Mouse (Mus musculus): Measurements from ENCODE around the gene Parp8. TPM values are rescaled to one million over a fixed set of nuclear protein-coding genes. Genes with fewer than 3 reads are reported as not detected.
"Not testable (repeated sequence)": the region's sequence is repeated elsewhere in the genome, so short reads cannot be mapped to it uniquely, and the experiment has no call there.

The Parp8 gene
- total and polyA plus RNA-seq, 3 experiments = not detected

DNA sequence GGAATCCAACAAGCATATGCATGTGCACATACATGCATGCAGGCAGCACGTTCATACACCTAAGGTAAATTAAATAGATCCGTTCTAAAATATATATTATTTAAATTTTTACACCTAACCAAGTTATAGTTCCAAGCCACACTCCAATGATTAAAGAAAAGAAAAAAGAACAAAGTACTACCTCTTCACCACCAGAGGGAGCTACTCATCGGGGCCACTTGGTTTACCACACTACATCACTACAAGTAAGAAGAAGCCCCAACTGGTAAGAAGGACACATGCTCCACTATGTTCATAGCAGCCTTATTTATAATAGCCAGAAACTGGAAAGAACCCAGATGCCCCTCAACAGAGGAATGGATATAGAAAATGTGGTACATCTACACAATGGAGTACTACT is 88.3 kb downstream of the Parp8 start:
- H3K4me2 ChIP-seq (ENCODE audit: insufficient read depth, low read depth, poor library complexity, severe bottlenecking); H3K27ac ChIP-seq (ENCODE audit: insufficient read depth, low read depth); H3K79me2 ChIP-seq (replicated peaks; ENCODE audit: control insufficient read depth, extremely low read depth, insufficient read depth, poor library complexity, severe bottlenecking); dilution Hi-C loops (cut with MboI; ENCODE audit: extremely low pct_ligation_motif_present, extremely low pct_unique_long_range_greater_than_20kb, low sequenced_read_pairs); H3K9ac ChIP-seq (ENCODE audit: insufficient read depth, low read depth); H3K36me3 ChIP-seq (replicated peaks in 1 of 2; ENCODE audit: control insufficient read depth in 1 of 2, insufficient read depth in 1 of 2, low read length in 1 of 2); in situ Hi-C loops (cut with MboI; ENCODE audit: low pct_ligation_motif_present, low pct_unique_long_range_greater_than_20kb, low sequenced_read_pairs); H3K4me1 ChIP-seq (ENCODE audit: control insufficient read depth in 1 of 2, insufficient read depth in 2 of 2); H3K4me3 ChIP-seq (replicated peaks in 1 of 3; ENCODE audit: low read depth in 2 of 3, low read length in 2 of 3, poor library complexity in 1 of 3); H3K27me3 ChIP-seq (replicated peaks); DNase-seq (ENCODE audit: extremely low read depth): not testable (repeated sequence)
- H3K9me3 ChIP-seq (replicated peaks; ENCODE audit: low read length) = peaks cover 44% of the 10 kb centered on the region
- TF ChIP-seq CTCF (conservative IDR thresholded peaks at IDR 0.05 in 1 of 2, IDR thresholded peaks at IDR 0.05 in 1 of 2; ENCODE audit: low read depth in 2 of 2, low read length in 2 of 2) = peak in 1 of 2 experiments; percentile 35; a peak in 2 of 4 replicates

DNA sequence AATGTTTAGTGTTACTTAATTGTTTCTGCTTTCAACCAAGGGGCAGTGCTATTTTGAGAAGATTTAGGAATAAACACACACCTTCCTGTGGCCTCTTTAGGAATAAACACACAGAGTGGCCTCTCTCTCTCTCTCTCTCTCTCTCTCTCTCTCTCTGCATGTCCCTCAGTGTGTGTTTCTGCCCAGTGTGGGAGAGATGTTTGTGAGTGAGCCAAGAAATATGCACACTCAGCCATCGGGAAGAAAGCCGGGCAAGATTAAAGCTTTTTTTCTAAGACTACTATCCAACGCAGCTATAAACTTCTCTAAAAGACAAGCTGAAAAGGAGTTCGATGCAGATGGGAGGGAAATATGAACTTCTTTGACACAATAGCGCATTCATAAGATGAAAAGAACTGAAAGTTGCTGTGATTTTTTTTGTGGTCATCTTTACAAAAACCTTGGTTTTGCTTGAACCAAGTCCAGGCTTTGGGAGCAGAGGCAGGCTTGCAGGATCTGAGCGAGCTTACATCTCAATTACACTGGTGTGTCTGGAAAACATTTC is 107.9 kb downstream of the Parp8 start:
- dilution Hi-C loops (cut with MboI; ENCODE audit: extremely low pct_ligation_motif_present, extremely low pct_unique_long_range_greater_than_20kb, low sequenced_read_pairs) = no loop called here
- in situ Hi-C loops (cut with MboI; ENCODE audit: low pct_ligation_motif_present, low pct_unique_long_range_greater_than_20kb, low sequenced_read_pairs) = no loop called here
- no peak overlapping the region for H3K27ac ChIP-seq (ENCODE audit: insufficient read depth, low read depth)

DNA sequence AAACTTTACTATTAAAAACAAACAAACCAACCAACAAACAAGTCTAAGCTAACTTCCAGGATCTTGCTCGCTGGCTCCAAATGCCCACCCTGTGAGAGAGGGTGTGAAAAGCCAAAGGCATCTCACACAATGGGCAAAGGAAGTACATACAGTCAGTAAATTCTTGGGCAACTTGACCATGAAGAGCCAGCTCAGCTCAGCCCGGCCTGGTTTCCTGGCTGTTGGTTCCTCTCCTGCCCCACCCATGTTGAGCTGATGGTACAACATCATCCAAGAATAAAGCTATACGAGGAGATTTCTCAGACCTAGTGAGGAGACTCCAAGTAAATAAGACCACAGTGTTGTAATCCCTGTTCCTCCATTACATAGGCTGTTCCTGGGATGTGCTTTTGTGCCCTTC is 117.1 kb downstream of the Parp8 start:
- H3K9ac ChIP-seq (ENCODE audit: insufficient read depth, low read depth) = no peak overlapping the region
- no peaks in the 10 kb centered on the region for H3K4me1 ChIP-seq (ENCODE audit: control insufficient read depth in 1 of 2, insufficient read depth in 2 of 2)
- H3K79me2 ChIP-seq (replicated peaks; ENCODE audit: control insufficient read depth, extremely low read depth, insufficient read depth, poor library complexity, severe bottlenecking) = no peaks in the 10 kb centered on the region
- H3K4me3 ChIP-seq (replicated peaks in 1 of 3; ENCODE audit: low read depth in 2 of 3, low read length in 2 of 3, poor library complexity in 1 of 3) = no peak overlapping the region
- no peaks in the 10 kb centered on the region for H3K27me3 ChIP-seq (replicated peaks)
- TF ChIP-seq ZMIZ1 (IDR thresholded peaks at IDR 0.05; ENCODE audit: low read depth, low read length) (no peak), ZKSCAN1 (IDR thresholded peaks at IDR 0.05; ENCODE audit: borderline replicate concordance, low read depth, low read length) (no peak), ELF1 (IDR thresholded peaks at IDR 0.05; ENCODE audit: low read depth, low read length) (no peak), IRF4 (IDR thresholded peaks at IDR 0.05; ENCODE audit: low read depth, low read length) (no peak), MAZ (IDR thresholded peaks at IDR 0.05; ENCODE audit: low read depth, low read length) (no peak), RCOR1 (conservative IDR thresholded peaks at IDR 0.05; ENCODE audit: low read depth, low read length) (no peak), TBP (conservative IDR thresholded peaks at IDR 0.05; ENCODE audit: low read depth, low read length) (no peak), RAD21 (IDR thresholded peaks at IDR 0.05; ENCODE audit: low read depth, low read length) (no peak), NELFE (IDR thresholded peaks at IDR 0.05; ENCODE audit: low read depth, low read length) (no peak)
- H3K27ac ChIP-seq (ENCODE audit: insufficient read depth, low read depth) = no peak overlapping the region
- H3K9me3 ChIP-seq (replicated peaks; ENCODE audit: low read length) = peaks cover 37% of the 10 kb centered on the region
- no peak overlapping the region for H3K4me2 ChIP-seq (ENCODE audit: insufficient read depth, low read depth, poor library complexity, severe bottlenecking)
- in situ Hi-C loops (cut with MboI; ENCODE audit: low pct_ligation_motif_present, low pct_unique_long_range_greater_than_20kb, low sequenced_read_pairs) (no loop called here), dilution Hi-C loops (cut with MboI; ENCODE audit: extremely low pct_ligation_motif_present, extremely low pct_unique_long_range_greater_than_20kb, low sequenced_read_pairs) (no loop called here)
- DNase-seq (ENCODE audit: extremely low read depth) = no peak
- H3K36me3 ChIP-seq (replicated peaks in 1 of 2; ENCODE audit: control insufficient read depth in 1 of 2, insufficient read depth in 1 of 2, low read length in 1 of 2) = no peaks in the 10 kb centered on the region

More for the DNA sequence above, 107.9 kb downstream of the Parp8 start:
- no peak for DNase-seq (ENCODE audit: extremely low read depth)
- Histone ChIP-seq H3K27me3 (replicated peaks) (no peaks in the 10 kb centered on the region), H3K36me3 (replicated peaks in 1 of 2; ENCODE audit: control insufficient read depth in 1 of 2, insufficient read depth in 1 of 2, low read length in 1 of 2) (no peaks in the 10 kb centered on the region), H3K4me1 (ENCODE audit: control insufficient read depth in 1 of 2, insufficient read depth in 2 of 2) (no peaks in the 10 kb centered on the region), H3K9ac (ENCODE audit: insufficient read depth, low read depth) (no peak overlapping the region), H3K4me2 (ENCODE audit: insufficient read depth, low read depth, poor library complexity, severe bottlenecking) (no peak overlapping the region), H3K4me3 (replicated peaks in 1 of 3; ENCODE audit: low read depth in 2 of 3, low read length in 2 of 3, poor library complexity in 1 of 3) (no peak overlapping the region), H3K9me3 (replicated peaks; ENCODE audit: low read length) (peaks cover 36% of the 10 kb centered on the region), H3K79me2 (replicated peaks; ENCODE audit: control insufficient read depth, extremely low read depth, insufficient read depth, poor library complexity, severe bottlenecking) (no peaks in the 10 kb centered on the region)
- no peak for TF ChIP-seq MAFK (IDR thresholded peaks at IDR 0.05; ENCODE audit: insufficient replicate concordance, low read length)
- no peak for TF ChIP-seq POLR2A (IDR thresholded peaks at IDR 0.05; ENCODE audit: low read depth, low read length)
- TF ChIP-seq GABPA (IDR thresholded peaks at IDR 0.05; ENCODE audit: insufficient replicate concordance, low read depth, low read length) = no peak
- TF ChIP-seq TBP (conservative IDR thresholded peaks at IDR 0.05; ENCODE audit: low read depth, low read length) = no peak
- no peak for TF ChIP-seq JUND (conservative IDR thresholded peaks at IDR 0.05; ENCODE audit: low read depth, low read length)
- TF ChIP-seq ELF1 (IDR thresholded peaks at IDR 0.05; ENCODE audit: low read depth, low read length) = no peak
- no peak for TF ChIP-seq PAX5 (IDR thresholded peaks at IDR 0.05; ENCODE audit: low read length)
- no peak for TF ChIP-seq KAT2A (IDR thresholded peaks at IDR 0.05; ENCODE audit: insufficient replicate concordance, low read length)
- TF ChIP-seq BHLHE40 (IDR thresholded peaks at IDR 0.05; ENCODE audit: low read depth, low read length) = no peak
